Mouse (Mus musculus): Measurements from ENCODE around the gene Rhof.

- no peak for TF ChIP-seq POLR2A (IDR thresholded peaks at IDR 0.05; ENCODE audit: extremely low read depth, insufficient read depth, low read length)
- 0 out of 2 replicates have a peak, but pooled peaks have one; percentile 32 for TF ChIP-seq CTCF (IDR thresholded peaks at IDR 0.05; ENCODE audit: low read depth, low read length)
These were observed 68.3 kb downstream of the Rhof start for GRCm38 (mm10) chr5:123064207-123064606.
